Mouse (Mus musculus) intestine, postnatal 0 days (tissue): Measurements from ENCODE around the gene Nsg2. TPM values are rescaled to one million over a fixed set of nuclear protein-coding genes. Genes with fewer than 3 reads are reported as not detected.

Source experiments
- ATAC-seq: fragments of 200-750 bp; cut with Nextera tagmentation; 2 replicates; pipeline ENCODE4 v1.8.0; 2017; ENCODE audit warnings: mild to moderate bottlenecking, moderate TSS enrichment, moderate library complexity
- H3K27ac ChIP-seq: fragments of 300-500 bp; sonication (generic); 2 replicates; pipeline ENCODE4 v1.5.1; 2014; ENCODE audit warnings: mild to moderate bottlenecking, low read depth, low read length, moderate library complexity
- H3K27me3 ChIP-seq: fragments of 300-500 bp; sonication (generic); replicated peaks from 2 replicates; pipeline ENCODE4 v1.6.1; 2014; ENCODE audit warnings: low read length, mixed read lengths; ENCODE audit not compliant: control insufficient read depth, insufficient read depth
- H3K36me3 ChIP-seq: fragments of 300-500 bp; sonication (generic); 2 replicates; pipeline ENCODE4 v1.6.1; 2014; ENCODE audit warnings: mild to moderate bottlenecking, moderate library complexity; ENCODE audit not compliant: control insufficient read depth, insufficient read depth
- H3K4me1 ChIP-seq: fragments of 300-500 bp; sonication (generic); replicated peaks from 2 replicates; pipeline ENCODE4 v1.6.1; 2014; ENCODE audit warnings: antibody characterized with exemption, low read length, mixed read lengths; ENCODE audit not compliant: control insufficient read depth, insufficient read depth
- H3K4me2 ChIP-seq: fragments of 300-500 bp; sonication (generic); replicated peaks from 2 replicates; pipeline ENCODE4 v1.6.1; 2014; ENCODE audit warnings: low read depth, mild to moderate bottlenecking, moderate library complexity
- H3K4me3 ChIP-seq: fragments of 300-500 bp; sonication (generic); 2 replicates; pipeline ENCODE4 v1.5.1; 2014; ENCODE audit warnings: low read depth, low read length
- H3K9ac ChIP-seq: fragments of 300-500 bp; sonication (generic); 2 replicates; pipeline ENCODE4 v1.6.1; 2014; ENCODE audit warnings: mild to moderate bottlenecking, low read depth, low read length
- H3K9me3 ChIP-seq: fragments of 300-500 bp; sonication (generic); 2 replicates; pipeline ENCODE4 v1.6.1; 2016; ENCODE audit warnings: mixed run types; ENCODE audit not compliant: control insufficient read depth
- CTCF ChIP-seq: sonication (generic); IDR thresholded peaks from 2 replicates; pipeline ENCODE4 v1.5.1; 2016; ENCODE audit warnings: low read depth, mild to moderate bottlenecking, control low read depth, antibody characterized with exemption, moderate library complexity
- WGBS: fragments of 180-500 bp; shearing (Covaris S2); extraction: QIAGEN DNeasy Blood & Tissue Kit; methylation state at CpG from one replicate; pipeline ENCODE4 v1.1.7; 2014; 5-methylcytosine and 5-hydroxymethylcytosine counted together
- polyA plus RNA-seq: library from polyadenylated mRNA; unstranded; fragments of >200 nt; fragmentation: Nextera tagmentation; extraction: Ambion mirVana; gene quantifications from 2 replicates; pipeline ENCODE4 v1.2.1, GENCODE M21; 2015

The Nsg2 gene
- polyA plus RNA-seq, 1 experiment from 2014 or later = 9.3 TPM

DNA sequence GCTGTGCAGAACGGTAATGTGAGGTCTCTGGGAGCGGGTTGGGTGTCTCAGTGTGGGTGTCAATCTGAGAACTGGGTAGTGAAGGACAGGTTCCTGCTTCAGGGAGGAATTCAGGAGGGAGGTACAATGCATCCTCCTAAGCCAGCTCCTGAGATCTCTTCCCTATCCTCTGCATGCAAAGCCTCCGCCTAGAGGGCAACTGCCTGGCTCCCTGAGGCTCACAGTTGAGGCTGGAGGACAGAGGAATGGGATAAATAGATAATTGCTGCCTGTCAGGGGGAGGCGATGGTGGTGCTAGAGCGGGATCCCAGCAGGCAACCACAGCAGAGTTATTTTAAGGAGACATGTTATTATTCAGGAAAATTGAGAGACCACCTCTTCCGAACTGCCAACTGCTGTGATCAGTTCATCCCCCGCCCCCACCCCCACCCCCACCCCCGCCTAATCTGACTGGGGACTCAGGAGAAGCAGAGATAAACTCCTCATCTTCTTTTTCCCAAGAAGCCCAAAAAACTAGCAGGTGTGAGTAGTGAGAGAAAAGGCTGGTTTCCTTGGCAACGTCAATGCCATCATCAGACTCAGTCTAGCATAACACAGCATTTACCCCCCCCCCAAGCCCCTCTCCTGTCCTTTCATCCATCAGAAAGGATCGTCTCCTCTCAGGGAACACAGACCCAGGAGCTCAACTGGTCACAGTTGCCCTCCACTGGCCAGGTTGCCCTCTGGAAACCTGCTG, 63.7 kb downstream of the Nsg2 start:
- Histone ChIP-seq H3K27ac (no peak overlapping the region), H3K36me3 (no peaks in the 10 kb centered on the region), H3K4me2 (no peak overlapping the region), H3K9ac (no peak overlapping the region), H3K4me1 (no peaks in the 10 kb centered on the region), H3K27me3 (no peaks in the 10 kb centered on the region), H3K9me3 (no peaks in the 10 kb centered on the region), H3K4me3 (no peak overlapping the region)
- ATAC-seq = no peak
- WGBS = 29% methylated on average over 10 of the region's 10 CpGs
- TF ChIP-seq CTCF = no peak

DNA sequence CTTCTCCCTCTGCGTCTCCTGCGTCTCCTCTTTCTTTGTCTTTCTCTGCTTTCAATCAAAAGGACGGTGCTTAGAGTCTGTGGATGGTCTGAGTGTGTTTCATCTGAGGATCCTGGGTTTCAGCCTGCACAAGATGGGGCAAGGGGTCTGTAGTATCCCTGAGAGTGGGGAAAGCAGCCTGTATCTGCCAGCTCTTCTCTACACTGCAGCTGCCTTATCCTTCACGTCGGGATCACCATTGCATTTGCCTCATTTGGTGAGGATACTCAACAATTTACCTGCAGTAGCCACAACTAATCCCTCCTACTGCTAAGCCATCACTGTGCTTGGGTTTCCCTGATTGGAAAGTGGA, 64.2 kb downstream of the Nsg2 start:
- TF ChIP-seq CTCF = no peak
- H3K4me3 ChIP-seq = no peak overlapping the region
- no peak overlapping the region for H3K9ac ChIP-seq
- no peak overlapping the region for H3K27ac ChIP-seq
- no peak overlapping the region for H3K4me2 ChIP-seq
- H3K9me3 ChIP-seq = no peaks in the 10 kb centered on the region
- H3K36me3 ChIP-seq = no peaks in the 10 kb centered on the region
- H3K27me3 ChIP-seq = no peaks in the 10 kb centered on the region
- no peak for ATAC-seq
- WGBS = 40% methylated on average over 5 of the region's 5 CpGs
- no peaks in the 10 kb centered on the region for H3K4me1 ChIP-seq

DNA sequence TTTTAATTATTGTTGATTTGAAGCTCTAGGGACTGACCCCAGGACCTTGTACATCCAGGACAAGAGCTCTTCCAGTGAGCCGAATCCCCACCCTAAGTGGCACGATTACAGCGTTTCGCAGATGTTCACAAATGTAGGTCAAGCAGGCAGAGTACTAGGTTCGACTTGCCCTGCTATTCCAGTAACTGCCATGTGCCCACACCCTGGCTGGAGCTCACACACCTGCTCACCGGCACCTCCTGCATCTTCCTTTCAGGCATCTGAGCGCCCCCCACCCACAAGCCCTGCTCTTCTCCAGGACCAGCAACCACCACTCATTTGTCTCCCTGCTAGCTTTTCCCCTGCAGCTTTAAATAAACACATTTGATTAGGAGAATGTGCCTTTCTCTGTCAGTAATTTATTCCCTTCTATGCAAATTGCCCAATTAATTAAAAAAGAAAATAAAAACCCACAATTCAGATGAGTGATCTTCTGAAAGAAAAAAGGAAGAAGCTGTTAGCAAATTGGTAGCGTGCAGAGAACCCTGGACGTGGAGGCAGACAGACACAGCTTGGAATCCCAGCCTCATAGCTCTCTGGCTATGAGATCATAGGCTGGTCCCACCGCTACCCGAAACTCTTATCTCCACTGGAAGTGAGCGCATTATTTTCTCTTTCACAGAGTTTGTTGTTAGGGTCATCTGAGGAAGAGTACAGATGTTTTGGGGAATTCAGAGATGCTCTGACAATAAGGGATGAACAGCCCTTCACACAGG, 68.7 kb downstream of the Nsg2 start:
- TF ChIP-seq CTCF = no peak

DNA sequence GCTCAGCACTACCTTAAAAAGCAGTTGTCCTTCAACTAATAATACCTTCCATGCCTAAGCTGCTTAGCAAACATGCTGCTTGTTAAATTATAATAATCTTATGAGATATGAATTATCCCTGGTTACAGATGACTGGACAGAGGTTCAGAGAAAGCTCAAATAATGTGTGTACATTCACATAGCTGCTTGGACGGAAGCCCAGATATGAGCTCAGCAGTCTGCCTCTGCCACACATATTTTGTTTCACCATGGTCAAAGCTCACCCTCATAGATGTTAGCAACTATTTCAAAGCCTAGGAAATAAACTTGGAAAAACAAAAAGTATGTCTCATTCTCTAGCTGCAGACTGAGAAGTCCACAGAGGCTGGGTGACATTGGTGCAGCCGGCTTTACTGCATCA, 74.9 kb downstream of the Nsg2 start:
- no peaks in the 10 kb centered on the region for H3K4me1 ChIP-seq
- WGBS = 51% methylated on average over 2 of the region's 2 CpGs
- H3K27me3 ChIP-seq = no peaks in the 10 kb centered on the region
- no peak overlapping the region for H3K9ac ChIP-seq
- no peak overlapping the region for H3K4me3 ChIP-seq
- TF ChIP-seq CTCF = no peak
- H3K9me3 ChIP-seq = no peaks in the 10 kb centered on the region
- no peak overlapping the region for H3K27ac ChIP-seq
- no peak for ATAC-seq
- no peak overlapping the region for H3K4me2 ChIP-seq
- no peaks in the 10 kb centered on the region for H3K36me3 ChIP-seq

More for the DNA sequence above, 68.7 kb downstream of the Nsg2 start:
- no peak for ATAC-seq
- no peak overlapping the region for H3K4me2 ChIP-seq
- no peaks in the 10 kb centered on the region for H3K36me3 ChIP-seq
- no peak overlapping the region for H3K9ac ChIP-seq
- no peaks in the 10 kb centered on the region for H3K27me3 ChIP-seq
- 65% methylated on average over 12 of the region's 12 CpGs for WGBS
- H3K27ac ChIP-seq = no peak overlapping the region
- H3K4me3 ChIP-seq = no peak overlapping the region
- no peaks in the 10 kb centered on the region for H3K9me3 ChIP-seq
- H3K4me1 ChIP-seq = no peaks in the 10 kb centered on the region

DNA sequence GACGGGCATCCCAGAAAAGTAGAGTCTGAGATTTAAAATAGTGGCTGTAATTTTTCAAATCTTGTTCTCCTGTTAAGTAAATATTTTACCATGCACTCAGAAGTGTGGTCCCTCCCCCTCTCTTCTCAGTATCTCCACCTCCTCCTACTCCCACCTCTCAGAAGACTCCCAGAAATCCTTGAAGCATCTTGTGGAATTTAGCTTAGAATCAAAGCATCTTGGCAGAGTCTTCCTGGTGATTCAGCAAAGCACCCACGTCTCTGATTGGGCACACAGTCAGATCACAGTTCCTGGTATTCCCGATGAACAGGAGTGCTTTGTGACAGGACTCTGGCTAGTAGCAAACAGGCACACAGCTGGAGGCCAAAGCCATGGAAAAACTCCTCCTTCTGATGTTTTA, 83.2 kb downstream of the Nsg2 start:
- Histone ChIP-seq H3K4me1 (no peaks in the 10 kb centered on the region), H3K27ac (no peak overlapping the region), H3K9ac (no peak overlapping the region), H3K4me2 (no peak overlapping the region), H3K36me3 (no peaks in the 10 kb centered on the region), H3K27me3 (no peaks in the 10 kb centered on the region), H3K9me3 (no peaks in the 10 kb centered on the region), H3K4me3 (no peak overlapping the region)
- WGBS = 45% methylated on average over 3 of the region's 3 CpGs
- TF ChIP-seq CTCF = no peak
- no peak for ATAC-seq

DNA sequence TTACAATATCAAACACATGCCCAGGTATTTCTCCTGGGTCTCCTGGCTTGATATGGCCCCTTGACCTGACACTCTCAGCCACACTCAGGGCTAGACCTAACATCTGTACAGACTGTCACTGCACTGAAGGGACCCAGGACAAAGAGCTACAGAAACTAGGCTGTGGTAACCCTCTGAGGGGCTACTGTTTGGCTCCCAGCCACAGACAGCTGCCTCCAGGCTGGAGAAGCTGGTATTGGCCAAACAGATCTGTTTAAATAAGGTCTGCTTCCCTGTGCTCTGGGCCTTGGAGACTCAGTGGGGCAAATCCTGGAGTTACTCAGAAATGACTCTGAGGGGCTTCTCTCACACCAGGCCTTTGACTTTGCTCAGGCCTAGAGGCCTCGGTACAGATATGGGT, 86.3 kb downstream of the Nsg2 start:
- Histone ChIP-seq H3K4me2 (no peak overlapping the region), H3K36me3 (no peaks in the 10 kb centered on the region), H3K9ac (no peak overlapping the region), H3K4me1 (no peaks in the 10 kb centered on the region), H3K27me3 (no peaks in the 10 kb centered on the region), H3K9me3 (no peaks in the 10 kb centered on the region), H3K4me3 (no peak overlapping the region), H3K27ac (no peak overlapping the region)
- TF ChIP-seq CTCF = no peak
- WGBS = 75% methylated on average over 1 of the region's 1 CpGs
- ATAC-seq = no peak
